Mouse (Mus musculus): ENCODE data around the gene Vegfc.

Gene Vegfc

DNA sequence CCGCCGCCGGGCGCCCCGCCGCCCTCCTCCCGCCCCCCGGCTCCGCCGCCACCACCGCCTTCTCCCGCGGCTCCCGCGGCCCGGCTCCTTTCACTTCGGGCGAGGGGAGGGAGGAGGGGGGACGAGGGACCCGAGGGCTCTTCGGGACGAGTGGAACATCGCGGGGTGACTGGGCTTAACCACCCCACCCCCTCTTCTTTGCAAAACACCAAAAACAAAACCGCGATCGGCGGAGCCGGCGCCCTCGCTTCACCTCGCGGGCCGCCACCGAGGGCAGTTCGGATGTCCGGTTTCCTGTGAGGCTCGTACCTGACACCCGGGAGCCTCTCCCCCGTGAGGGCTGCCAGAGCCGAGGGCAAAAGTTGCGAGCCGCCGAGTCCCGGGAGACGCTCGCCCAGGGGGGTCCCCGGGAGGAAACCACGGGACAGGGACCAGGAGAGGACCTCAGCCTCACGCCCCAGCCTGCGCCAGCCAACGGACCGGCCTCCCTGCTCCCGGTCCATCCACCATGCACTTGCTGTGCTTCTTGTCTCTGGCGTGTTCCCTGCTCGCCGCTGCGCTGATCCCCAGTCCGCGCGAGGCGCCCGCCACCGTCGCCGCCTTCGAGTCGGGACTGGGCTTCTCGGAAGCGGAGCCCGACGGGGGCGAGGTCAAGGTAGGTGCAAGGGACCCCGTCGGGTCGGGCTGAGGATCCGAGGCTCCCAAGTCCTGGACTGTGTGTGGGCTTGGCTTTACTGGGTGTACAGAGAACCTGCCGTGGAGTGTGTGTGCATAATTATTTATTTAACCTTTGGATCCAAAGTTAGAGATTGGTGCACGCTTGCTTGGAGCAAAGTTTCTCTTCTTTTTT, at the start of gene Vegfc:
Gene Vegfc (plus strand): TSS at position 336 of the 850 bp plus-strand sequence.
- DNase-seq (ENCODE audit: low spot score in 2 of 2): peak; percentile 7 to 40

DNA sequence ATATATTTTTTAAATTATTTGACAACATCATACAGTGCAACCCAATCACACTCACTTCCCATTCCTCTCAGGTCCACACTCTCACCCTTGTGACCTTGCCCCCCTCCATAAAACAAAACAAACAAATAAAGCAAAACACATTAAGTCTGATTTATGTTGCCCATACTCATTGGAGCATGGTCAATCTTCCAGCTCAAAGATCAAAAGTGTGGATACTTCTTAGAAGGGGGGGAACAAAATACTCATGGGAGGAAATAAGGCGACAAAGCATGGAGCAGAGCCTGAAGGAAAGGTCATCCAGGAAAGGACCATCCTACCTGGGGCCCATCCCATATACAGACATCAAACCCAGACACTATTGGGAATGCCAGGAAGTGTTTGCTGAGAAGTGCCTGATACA, 42.8 kb upstream of the Vegfc start:
- no peak for DNase-seq (ENCODE audit: low spot score in 2 of 2)

DNA sequence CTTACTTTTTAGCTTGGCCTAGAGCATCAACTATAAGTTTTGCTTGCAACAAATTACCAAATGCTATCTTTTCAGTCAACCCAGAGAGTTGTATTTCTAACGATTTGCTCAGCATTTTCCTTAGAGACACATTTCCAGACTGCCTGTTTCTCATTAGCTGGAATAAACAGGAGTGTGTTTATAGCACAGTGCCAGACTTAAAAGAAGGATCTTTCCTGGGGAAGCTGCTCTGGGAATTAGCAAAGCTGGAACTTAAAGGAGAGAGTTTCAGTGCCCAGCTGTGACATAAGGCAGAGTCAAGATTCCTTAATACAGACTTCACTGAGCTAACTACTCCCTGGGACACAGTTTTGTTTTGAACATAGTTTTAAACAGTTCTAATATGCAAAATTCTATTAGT, 34.8 kb upstream of the Vegfc start:
- no peak for DNase-seq (ENCODE audit: low spot score in 2 of 2)

DNA sequence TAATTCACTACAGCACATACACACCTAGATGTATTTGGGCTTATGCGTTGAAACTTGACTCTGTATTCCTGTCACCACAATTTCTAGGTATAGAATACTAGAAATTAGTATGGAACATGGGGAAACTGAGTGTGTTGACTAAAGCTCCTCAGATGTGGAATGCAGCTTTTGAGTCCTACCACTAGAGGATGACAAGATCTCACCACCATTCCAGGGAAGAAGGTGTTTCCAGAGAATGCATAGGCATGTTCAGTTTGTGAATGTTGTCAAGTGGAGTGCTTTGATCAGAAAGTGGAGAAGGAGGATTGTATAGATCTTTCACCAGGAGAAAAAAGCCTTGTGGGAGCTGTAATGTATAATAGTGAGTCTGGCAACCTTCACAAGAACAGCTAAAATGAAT, 33.9 kb upstream of the Vegfc start:
- DNase-seq (ENCODE audit: low spot score in 2 of 2): no peak

DNA sequence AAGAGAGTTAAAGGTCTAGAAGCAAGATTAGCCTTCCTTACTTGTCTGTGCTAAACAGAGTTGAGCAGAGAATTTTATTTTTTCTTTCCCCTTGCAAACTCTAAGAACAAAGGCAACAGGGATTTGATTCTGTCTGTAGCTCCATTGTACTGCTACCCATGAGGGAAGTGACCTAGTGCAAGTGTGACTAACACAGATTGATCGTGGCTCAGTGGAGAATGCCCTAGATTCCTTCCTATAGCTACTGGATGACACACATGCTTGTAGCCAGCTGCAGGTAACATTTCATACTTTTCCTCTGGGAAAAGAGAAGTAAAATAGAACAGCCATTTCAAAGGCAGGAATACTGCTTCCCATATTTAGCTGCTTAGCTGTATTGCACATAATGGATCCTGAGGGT, 24.2 kb upstream of the Vegfc start:
- DNase-seq (ENCODE audit: low spot score in 2 of 2): no peak

DNA sequence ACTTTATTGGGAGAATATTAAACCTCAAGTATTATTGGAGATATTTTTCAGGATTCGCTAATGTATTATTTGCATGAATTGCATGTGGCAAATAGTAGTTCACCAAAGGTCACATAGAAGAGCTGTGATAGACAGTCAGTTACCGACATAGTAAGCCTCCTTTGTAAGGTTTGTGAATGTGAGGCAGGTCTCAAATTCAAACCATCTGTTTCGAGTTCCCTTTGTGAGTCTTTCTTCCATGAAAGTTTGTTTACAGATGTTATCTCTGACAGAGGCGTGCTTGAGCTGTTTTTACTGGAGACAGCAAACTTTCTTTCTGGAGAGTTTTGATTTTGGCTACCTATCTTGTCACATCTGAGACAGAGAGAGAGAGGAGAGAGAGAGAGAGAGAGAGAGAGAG, 11.9 kb upstream of the Vegfc start:
- no peak for DNase-seq (ENCODE audit: low spot score in 2 of 2)

DNA sequence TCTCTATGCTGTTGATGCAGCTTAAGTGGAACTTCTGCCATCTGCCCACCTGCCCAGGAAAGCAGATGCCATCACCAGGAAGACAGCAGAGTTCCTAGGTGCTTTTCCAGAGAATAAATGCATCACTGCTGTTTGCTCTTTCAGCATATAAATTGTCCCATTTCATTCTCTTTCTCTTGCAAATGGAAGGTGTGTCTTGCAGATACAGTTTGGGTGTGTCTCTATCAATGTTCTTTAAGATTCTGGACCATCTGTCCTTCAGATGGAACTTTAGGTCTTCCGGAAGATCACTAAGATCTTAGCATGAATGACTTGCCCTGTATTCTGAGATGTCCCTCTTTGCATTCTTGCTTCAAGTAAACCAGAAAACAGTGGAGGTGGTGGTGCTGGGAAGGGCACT, 1.1 kb upstream of the Vegfc start:
- DNase-seq (ENCODE audit: low spot score in 2 of 2): no peak

DNA sequence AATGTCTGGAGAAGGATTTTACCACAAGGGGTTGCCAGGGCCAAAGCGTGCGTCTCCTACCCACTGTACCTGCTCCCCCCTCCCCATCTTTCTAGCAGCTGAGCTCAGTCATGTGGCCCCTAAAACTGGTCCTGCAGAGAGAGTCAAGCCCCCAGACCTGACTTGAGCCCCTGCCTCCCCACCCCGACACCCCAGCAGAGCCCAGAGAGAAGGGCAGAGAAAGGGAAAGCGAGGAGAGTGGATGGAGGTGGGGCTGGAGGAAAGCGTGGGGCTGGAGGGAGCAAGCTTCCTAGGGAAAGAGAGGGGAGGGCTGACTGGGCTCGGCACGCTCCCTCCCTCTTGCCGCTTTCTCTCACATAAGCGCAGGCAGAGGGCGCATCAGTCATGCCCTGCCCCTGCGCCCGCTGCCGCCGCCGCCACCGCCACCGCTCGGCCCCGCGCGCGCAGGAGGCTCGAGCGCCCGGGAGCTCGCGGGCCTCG, 575 bp upstream of the Vegfc start:
- peak; percentile 11 to 33 for DNase-seq (ENCODE audit: low spot score in 2 of 2)

DNA sequence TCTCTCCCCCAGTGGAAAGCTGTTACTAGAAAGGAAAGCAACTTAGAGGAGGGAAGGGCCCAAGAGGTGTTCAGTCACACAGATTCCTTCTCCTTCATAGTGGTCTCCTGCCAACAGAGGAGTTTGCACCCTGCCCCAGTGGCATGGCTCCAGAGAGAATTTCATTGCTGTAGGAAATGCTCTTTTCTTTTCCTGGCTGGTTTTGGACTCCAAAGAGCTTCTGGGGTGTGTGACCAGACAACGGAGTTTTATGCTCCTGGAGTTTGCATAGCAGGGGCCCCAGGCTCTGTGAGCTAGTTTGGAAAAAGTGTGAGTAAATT, 675 bp downstream of the Vegfc start:
- no peak for DNase-seq (ENCODE audit: low spot score in 2 of 2)

DNA sequence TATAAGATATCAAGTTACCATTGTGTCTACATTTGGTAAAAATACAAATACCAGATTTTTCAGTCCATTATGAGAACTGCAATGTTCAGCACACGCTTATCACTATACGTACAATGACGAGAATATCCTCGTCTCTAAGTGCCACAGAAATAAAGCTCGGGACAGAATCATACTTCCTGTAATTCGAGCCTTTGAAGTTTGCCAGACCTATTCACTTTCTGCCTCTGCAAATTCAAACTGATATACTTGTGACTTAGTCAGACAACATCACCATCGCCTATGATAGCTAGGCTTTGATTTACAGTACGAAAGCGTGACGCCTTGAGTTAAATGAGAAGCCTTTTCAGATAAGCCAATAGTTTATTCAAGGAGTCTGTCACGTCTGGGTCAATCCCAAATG, 1.6 kb downstream of the Vegfc start:
- no peak for DNase-seq (ENCODE audit: low spot score in 2 of 2)

DNA sequence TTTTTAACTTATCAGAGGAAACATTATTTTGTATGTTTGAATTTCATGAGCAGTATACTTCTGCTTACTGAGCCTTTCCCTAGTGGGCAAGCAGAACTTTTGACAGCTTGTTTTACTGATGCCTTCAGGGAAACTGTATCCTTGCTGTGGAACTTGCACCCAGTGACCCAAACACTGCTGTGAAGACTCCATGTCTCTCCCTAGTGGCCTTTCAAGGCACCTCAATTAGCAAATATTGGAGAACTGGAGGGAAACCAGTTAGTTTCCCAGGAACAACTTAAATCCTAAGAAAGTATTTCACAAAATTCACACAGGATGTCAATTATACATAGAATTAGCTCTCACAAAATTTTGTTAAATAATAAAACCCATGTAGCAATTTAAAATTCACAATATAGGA, 2.2 kb downstream of the Vegfc start:
- no peak for DNase-seq (ENCODE audit: low spot score in 2 of 2)

DNA sequence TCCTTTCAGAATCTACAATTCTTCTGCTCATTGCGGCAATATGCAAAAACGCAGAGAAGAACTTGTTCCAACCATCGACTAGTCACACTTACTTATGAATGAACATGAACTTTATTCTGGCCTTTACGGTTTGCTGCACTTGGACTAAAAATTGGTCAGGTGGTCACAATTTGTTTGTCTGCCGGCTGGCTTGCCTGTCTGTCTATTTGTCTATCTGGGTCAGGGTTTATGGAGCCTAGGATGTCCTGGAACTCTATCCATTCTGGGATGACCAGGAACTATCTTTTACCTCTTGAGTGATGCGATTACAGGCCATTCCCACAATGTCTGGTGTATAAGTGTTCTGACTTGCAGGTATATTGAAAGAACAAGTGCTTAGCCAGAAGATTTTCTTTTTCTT, 8.5 kb downstream of the Vegfc start:
- DNase-seq (ENCODE audit: low spot score in 2 of 2): no peak

DNA sequence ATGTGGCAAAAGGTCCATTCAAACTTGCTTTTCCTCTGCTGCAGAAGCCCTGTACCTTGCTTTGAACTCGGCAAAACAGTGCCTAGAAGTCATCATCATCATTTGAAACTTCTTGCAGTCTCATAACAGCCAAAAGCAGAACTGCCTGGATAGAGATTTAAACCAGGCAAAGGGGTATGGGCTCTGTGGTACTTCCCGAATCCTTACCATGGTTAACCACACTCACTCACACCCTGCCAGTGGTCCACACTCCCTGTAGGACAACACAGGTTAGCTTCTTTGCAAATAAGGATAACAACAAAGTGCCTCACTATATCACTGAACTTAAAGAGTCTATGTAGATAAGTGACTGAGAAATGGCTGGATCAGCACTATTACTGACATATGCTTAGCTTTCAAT, 9.7 kb downstream of the Vegfc start:
- no peak for DNase-seq (ENCODE audit: low spot score in 2 of 2)

DNA sequence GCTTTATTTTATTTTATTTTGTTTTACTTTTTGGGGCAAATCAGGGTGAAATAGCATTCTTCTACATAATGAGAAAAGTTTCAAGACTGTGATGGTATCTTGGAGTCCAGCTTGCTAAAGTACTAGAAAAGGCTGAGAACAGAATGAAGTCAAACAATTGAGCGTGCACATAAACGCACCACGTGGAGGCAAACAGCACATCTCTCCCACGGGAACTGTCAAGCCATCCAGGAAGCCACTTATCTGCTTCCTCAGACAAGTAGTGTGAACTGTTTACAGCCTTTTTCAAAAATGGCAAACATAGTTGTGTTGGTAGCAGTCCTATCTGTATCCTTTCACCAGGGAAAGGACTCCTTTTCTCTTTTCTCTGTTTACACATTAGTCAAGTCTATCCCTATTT, 11.8 kb downstream of the Vegfc start:
- no peak for DNase-seq (ENCODE audit: low spot score in 2 of 2)

DNA sequence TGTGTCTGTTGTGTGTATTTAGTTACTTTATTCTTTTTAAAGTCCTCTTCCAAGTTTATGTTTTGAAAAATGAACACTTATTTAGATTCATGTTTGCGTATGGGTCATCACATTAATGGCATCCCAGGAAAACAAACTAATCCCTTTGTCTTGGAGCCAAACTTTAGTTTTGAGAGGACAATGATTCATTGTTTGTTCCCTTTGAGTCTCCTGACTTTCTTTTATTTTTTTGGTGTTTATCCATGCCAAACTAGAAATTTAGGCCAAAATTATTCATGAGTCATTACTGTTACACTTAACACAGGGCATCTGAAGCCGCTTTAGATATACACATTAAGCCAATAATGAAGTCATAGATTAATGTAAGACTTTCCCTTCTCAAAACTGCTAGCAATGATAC, 12.5 kb downstream of the Vegfc start:
- no peak for DNase-seq (ENCODE audit: low spot score in 2 of 2)

DNA sequence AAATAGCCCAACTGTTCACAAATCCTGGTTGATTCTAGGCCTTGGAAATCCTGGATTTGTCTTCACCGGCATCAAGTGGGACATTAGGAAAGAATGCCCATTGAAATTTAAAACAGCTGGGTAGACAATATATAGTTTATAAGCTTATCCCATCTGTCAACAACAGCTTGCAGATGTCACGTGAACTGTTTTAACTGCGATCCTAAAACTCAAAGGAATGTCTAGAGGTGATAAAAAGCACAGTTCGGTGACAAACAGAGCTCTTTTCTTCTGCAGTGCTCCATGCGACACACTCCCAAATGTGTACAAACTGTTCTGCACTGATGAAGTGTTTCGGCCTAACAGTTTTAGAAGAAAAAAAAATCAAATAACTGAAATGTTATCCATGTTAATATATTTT, 22.7 kb downstream of the Vegfc start:
- no peak for DNase-seq (ENCODE audit: low spot score in 2 of 2)

DNA sequence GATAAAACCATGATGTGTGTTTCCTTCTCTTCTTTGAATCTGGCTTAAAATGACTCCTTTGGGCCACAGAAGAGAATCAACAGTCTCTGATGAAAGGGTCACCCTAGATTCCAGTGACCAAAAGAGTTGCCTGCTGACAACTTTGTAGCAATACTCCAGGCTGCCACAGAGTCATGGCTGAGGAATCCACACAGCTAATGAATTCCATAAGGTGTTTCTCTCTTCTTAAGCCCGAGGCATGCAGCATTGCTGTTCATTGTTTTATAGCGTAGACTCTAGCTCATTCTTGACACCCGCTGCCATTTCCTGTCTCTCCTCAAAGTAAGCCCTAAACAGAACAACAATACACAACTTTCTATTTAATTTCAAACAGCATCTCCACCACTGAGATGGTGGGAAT, 37.2 kb downstream of the Vegfc start:
- no peak for DNase-seq (ENCODE audit: low spot score in 2 of 2)

DNA sequence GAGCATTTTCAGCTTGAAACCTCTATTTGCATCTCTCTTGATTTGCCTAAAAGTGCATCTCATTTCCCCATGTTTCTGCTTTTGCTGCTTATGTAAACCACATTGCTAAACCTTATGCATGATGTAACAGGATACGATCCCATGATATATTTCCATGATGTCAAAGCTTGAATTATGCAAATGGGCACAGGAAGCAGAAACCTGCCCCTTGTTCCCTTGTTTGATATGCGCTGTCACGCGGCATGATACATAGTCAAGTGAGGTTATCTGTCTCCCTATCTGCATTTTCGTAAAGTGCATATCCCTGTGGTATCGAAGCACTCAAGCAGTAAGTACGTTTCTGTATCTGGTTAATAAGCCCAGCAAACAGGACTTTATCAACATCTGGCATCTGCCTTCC, 42.7 kb downstream of the Vegfc start:
- DNase-seq (ENCODE audit: low spot score in 2 of 2): no peak

DNA sequence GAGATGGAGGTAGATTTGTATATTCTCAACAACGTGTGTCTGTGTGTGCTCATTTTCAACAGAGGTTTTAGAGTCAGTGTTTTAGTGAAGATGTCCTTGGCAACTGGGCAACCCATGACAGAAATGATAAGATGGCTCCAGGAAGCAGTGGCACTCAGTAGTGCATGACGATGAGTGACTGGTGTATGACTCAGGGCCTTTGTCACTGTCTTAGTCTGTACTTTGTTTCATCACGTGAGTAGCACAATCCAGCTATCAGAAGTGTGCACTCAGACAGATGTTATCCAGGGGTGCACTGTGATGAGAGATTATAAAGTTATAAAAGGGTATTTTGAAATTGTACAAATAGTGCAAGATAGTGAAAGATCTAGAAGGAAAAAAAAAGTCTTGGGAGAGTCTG, 44.5 kb downstream of the Vegfc start:
- no peak for DNase-seq (ENCODE audit: low spot score in 2 of 2)

DNA sequence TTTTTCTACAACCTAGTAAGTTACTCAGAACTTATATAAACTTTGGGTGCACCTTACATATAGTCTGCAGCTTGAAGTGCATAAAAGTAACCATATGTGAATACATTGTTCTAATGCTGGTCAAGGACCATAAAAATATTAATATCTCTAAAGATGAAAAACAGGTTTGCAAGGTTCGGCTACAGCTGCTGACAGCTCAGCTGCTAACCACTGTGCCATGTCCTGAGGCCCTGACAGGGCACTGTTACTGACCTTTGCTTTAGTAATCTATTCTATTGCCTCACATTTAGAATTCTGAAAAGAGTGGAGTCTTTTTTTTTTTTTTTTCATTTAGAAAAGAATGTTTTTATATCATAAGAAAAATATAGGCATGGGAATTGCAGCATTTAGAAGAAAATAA, 44.9 kb downstream of the Vegfc start:
- DNase-seq (ENCODE audit: low spot score in 2 of 2): no peak

DNA sequence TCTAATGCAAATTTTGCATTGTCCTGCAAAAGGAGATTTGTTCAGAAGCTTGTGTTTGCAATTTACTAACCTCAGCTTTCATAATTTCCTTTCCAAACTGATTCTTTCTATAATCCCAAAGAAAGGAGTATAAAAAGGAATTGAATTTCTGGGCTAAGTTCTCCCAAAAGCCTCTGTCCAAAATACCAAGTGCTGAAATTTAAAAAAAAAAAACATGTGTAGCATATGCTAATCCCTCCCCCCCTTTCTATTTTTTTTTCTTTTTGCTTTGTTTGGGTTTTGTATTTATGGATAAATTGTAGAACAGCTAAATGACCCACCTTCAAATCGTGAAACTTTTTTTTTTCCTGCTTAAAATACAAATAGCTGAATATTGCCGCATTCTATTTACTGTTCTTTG, 53.2 kb downstream of the Vegfc start:
- no peak for DNase-seq (ENCODE audit: low spot score in 2 of 2)

DNA sequence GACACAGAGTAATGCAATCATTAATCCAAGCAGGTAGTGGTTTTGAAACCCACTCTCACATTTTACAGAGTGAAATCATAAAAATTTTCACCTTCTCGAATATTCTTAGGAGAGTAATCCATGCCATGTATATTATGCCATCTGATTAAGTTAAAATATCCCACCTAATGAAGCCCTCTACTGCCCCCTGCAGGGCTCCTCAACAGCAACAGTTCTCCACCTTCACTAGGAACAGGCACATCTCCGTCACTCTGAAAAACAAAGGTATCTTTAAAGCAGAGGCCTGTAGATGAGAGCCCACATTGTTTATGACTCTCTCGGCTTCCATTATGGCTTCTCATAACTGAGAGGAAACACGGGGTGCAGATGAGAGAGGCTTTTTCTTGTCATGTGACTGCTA, 75.8 kb downstream of the Vegfc start:
- peak in 1 of 2 experiments; percentile 6 for DNase-seq (ENCODE audit: low spot score in 2 of 2)

DNA sequence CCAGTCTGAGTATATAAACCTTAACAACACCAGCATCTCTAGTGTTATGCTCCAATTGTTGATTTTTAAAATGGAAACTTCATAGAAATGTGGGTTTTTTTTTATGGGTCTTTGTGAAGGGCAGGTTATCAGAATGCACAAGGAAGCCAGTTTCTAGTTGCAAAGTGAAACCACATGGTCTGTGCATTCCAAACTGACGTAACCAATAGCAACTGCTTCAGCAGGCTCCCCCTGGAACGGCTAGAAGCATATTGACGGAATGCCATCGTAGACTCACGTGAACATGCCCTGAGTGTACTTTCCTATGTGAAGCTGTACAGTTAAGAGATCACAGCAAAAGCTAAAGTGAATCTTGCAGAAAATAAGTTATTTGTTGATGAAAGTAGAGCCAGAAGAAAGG, 86.1 kb downstream of the Vegfc start:
- no peak for DNase-seq (ENCODE audit: low spot score in 2 of 2)

DNA sequence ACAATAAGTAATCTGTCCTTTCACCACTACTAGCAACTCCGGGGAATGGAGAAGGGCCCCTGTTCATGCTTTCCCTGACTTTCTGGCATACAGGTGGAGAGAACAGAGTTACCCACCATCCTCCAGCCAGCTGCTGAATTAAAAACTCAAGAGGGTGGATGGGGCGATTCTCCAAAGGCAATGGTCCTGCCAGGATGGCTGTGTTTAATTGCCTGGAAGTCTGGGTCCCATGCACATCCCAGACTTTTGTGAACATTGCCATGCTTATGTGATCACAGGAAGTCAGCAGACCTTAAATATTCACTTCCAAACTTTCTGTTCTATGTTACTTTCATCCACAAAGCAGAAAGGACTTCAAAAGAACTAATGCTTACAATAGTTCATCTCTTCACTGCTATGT, 107.9 kb downstream of the Vegfc start:
- DNase-seq (ENCODE audit: low spot score in 2 of 2): no peak

All from frontal cortex, postnatal 14 days (tissue).